Mouse (Mus musculus) hindbrain, embryonic 15.5 days (tissue): ENCODE measurements around the gene Zfp143. TPM values are rescaled to one million over a fixed set of nuclear protein-coding genes. Genes with fewer than 3 reads are reported as not detected.
"Not testable (repeated sequence)": the region's sequence is repeated elsewhere in the genome, so short reads cannot be mapped to it uniquely, and the experiment has no call there.

Experiments used
- ATAC-seq: fragments of 200-750 bp; cut with Nextera tagmentation; 2 replicates; pipeline ENCODE4 v1.8.0; 2017; ENCODE audit warnings: low read depth, moderate number of reproducible peaks, moderate TSS enrichment; ENCODE audit not compliant: low FRiP score
- H3K27ac ChIP-seq: fragments of 300-500 bp; sonication (generic); replicated peaks from 2 replicates; pipeline ENCODE4 v1.5.1; 2015; ENCODE audit warnings: mild to moderate bottlenecking, inconsistent platforms
- H3K27me3 ChIP-seq: fragments of 300-500 bp; sonication (generic); 2 replicates; pipeline ENCODE4 v1.6.1; 2015; ENCODE audit warnings: control low read depth, inconsistent platforms
- H3K36me3 ChIP-seq: fragments of 300-500 bp; sonication (generic); 2 replicates; pipeline ENCODE4 v1.6.1; 2015; ENCODE audit warnings: control low read depth, inconsistent platforms
- H3K4me1 ChIP-seq: fragments of 300-500 bp; sonication (generic); replicated peaks from 2 replicates; pipeline ENCODE4 v1.6.1; 2015; ENCODE audit warnings: control low read depth, inconsistent platforms
- H3K4me2 ChIP-seq: fragments of 300-500 bp; sonication (generic); 2 replicates; pipeline ENCODE4 v1.6.1; 2015; ENCODE audit warnings: moderate library complexity, mild to moderate bottlenecking, inconsistent platforms
- H3K4me3 ChIP-seq: fragments of 300-500 bp; sonication (generic); 2 replicates; pipeline ENCODE4 v1.5.1; 2015; ENCODE audit warnings: mild to moderate bottlenecking, inconsistent platforms
- H3K9ac ChIP-seq: fragments of 300-500 bp; sonication (generic); 2 replicates; pipeline ENCODE4 v1.6.1; 2015; ENCODE audit warnings: inconsistent platforms
- H3K9me3 ChIP-seq: fragments of 300-500 bp; sonication (generic); 2 replicates; pipeline ENCODE4 v1.6.1; 2016; ENCODE audit warnings: control low read depth, inconsistent platforms
- WGBS: fragments of 180-500 bp; shearing (Covaris S2); methylation state at CpG from one replicate; pipeline ENCODE4 v1.1.7; 2015; 5-methylcytosine and 5-hydroxymethylcytosine counted together
- polyA plus RNA-seq: library from polyadenylated mRNA; unstranded; fragments of >200 nt; fragmentation: Nextera tagmentation; extraction: Ambion mirVana; gene quantifications from 2 replicates; pipeline ENCODE4 v1.2.1, GENCODE M21; 2015

The Zfp143 gene
- polyA plus RNA-seq, 1 experiment from 2014 or later, result 15.5 TPM

GRCm38 (mm10) chr7:110121162-110121515 is 60.1 kb downstream of the Zfp143 start:
- Histone ChIP-seq H3K4me2 (peak overlapping the region; percentile 89), H3K9ac (peak overlapping the region; percentile 58), H3K4me1 (peaks cover 15% of the 10 kb centered on the region), H3K27ac (0 out of 2 replicates have a peak overlapping the region, but pooled peaks have one; percentile 63), H3K36me3 (no peaks in the 10 kb centered on the region), H3K9me3 (no peaks in the 10 kb centered on the region), H3K27me3 (no peaks in the 10 kb centered on the region), H3K4me3 (peak overlapping the region; percentile 70)
- no peak for ATAC-seq
- WGBS, result 3% methylated on average over 9 of the region's 9 CpGs

GRCm38 (mm10) chr7:110121516-110122288 is 60.7 kb downstream of the Zfp143 start, which contains the start of gene Wee1:
Wee1 (plus strand) TSS chr7:110122046.
- H3K27me3 ChIP-seq, result no peaks in the 10 kb centered on the region
- peak within 1 kb of the TSS; percentile 70 for H3K4me3 ChIP-seq
- WGBS, result under 1% methylated on average over 79 of the region's 81 CpGs
- H3K9ac ChIP-seq, result peak within 1 kb of the TSS; percentile 71
- peak within 1 kb of the TSS; percentile 74 for H3K27ac ChIP-seq
- H3K4me1 ChIP-seq, result peaks cover 15% of the 10 kb centered on the region
- H3K9me3 ChIP-seq, result no peaks in the 10 kb centered on the region
- ATAC-seq, result peak; percentile 98
- H3K4me2 ChIP-seq, result peak within 1 kb of the TSS; percentile 89
- H3K36me3 ChIP-seq, result no peaks in the 10 kb centered on the region

GRCm38 (mm10) chr7:110122289-110122564 is 61.2 kb downstream of the Zfp143 start:
- Histone ChIP-seq H3K36me3 (no peaks in the 10 kb centered on the region), H3K4me3 (peak overlapping the region; percentile 70), H3K9me3 (no peaks in the 10 kb centered on the region), H3K4me2 (peak overlapping the region; percentile 89), H3K27ac (peak overlapping the region; percentile 74), H3K9ac (peak overlapping the region; percentile 71), H3K27me3 (no peaks in the 10 kb centered on the region), H3K4me1 (peaks cover 15% of the 10 kb centered on the region)
- WGBS, result 0% methylated on average over 20 of the region's 27 CpGs
- ATAC-seq, result no peak

- Histone ChIP-seq H3K4me3 (peak overlapping the region; percentile 70), H3K9me3 (no peaks in the 10 kb centered on the region), H3K9ac (peak overlapping the region; percentile 71), H3K27me3 (no peaks in the 10 kb centered on the region), H3K27ac (peak overlapping the region; percentile 74), H3K4me1 (peaks cover 15% of the 10 kb centered on the region), H3K4me2 (peak overlapping the region; percentile 89), H3K36me3 (no peaks in the 10 kb centered on the region)
- 0% methylated on average over 70 of the region's 74 CpGs for WGBS
- peak; percentile 16; the same call in 1 of the 2 replicates for ATAC-seq
Observed at GRCm38 (mm10) chr7:110122565-110123422, 61.8 kb downstream of the Zfp143 start.

- Histone ChIP-seq H3K4me1 (peaks cover 15% of the 10 kb centered on the region), H3K27ac (no peak overlapping the region), H3K4me2 (peak overlapping the region; percentile 89), H3K9ac (no peak overlapping the region), H3K27me3 (no peaks in the 10 kb centered on the region), H3K36me3 (no peaks in the 10 kb centered on the region), H3K9me3 (no peaks in the 10 kb centered on the region), H3K4me3 (peak overlapping the region; percentile 70)
- 49% methylated on average over 12 of the region's 12 CpGs for WGBS
- no peak for ATAC-seq
Observed at GRCm38 (mm10) chr7:110123844-110124555, 63.0 kb downstream of the Zfp143 start.

- no peak overlapping the region for H3K4me3 ChIP-seq
- H3K27ac ChIP-seq, result no peak overlapping the region
- no peak overlapping the region for H3K9ac ChIP-seq
- WGBS, result 87% methylated on average over 2 of the region's 2 CpGs
- H3K9me3 ChIP-seq, result no peaks in the 10 kb centered on the region
- no peaks in the 10 kb centered on the region for H3K27me3 ChIP-seq
- peaks cover 2% of the 10 kb centered on the region for H3K4me1 ChIP-seq
- ATAC-seq, result no peak
- no peaks in the 10 kb centered on the region for H3K36me3 ChIP-seq
- no peak overlapping the region for H3K4me2 ChIP-seq
Observed at GRCm38 (mm10) chr7:110128566-110128965, 67.5 kb downstream of the Zfp143 start.

DNA sequence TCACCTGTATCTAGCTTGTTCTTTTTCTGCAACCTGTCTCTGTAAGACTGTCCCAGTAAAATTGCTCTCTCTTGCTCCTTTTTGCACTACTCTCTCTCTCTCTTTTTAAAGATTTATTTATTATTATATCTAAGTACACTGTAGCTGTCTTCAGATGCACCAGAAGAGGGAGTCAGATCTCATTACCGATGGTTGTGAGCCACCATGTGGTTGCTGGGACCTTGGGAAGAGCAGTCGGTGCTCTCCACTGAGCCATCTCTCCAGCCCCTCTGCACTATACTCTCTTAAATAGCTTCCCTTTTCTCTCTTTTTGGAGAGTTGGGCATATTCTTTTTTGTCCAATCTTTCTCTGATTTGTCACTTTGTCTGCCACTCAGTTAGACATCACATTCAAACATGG is 71.3 kb downstream of the Zfp143 start:
- 79% methylated on average over 2 of the region's 2 CpGs for WGBS
- not testable (repeated sequence) for H3K36me3 ChIP-seq, H3K4me2 ChIP-seq

DNA sequence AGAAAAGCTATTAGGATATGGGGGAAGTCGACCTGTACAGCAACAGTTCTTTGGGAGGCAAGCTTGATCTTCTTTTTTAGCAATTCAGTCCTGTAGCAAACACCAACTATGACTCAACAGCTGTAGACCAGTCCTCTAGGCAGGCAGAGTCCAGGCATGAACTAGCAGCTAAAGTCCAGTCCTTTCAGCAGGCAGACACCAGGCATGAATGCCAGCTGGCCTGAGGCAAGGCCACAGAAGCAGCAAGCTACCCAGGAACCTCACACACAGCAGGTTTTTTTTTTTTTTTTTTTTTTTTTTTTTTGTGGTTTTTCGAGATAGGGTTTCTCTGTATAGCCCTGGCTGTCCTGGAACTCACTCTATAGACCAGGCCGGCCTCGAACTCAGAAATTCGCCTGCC is 73.0 kb downstream of the Zfp143 start:
- no peaks in the 10 kb centered on the region for H3K9me3 ChIP-seq
- H3K4me1 ChIP-seq, result no peaks in the 10 kb centered on the region
- no peak overlapping the region for H3K9ac ChIP-seq
- no peaks in the 10 kb centered on the region for H3K36me3 ChIP-seq
- no peak for ATAC-seq
- H3K4me2 ChIP-seq, result no peak overlapping the region
- 95% methylated on average over 5 of the region's 5 CpGs for WGBS
- no peak overlapping the region for H3K27ac ChIP-seq
- H3K27me3 ChIP-seq, result no peaks in the 10 kb centered on the region
- H3K4me3 ChIP-seq, result no peak overlapping the region

More for the DNA sequence above, 71.3 kb downstream of the Zfp143 start:
- not testable (repeated sequence) for H3K27me3 ChIP-seq, H3K4me3 ChIP-seq, H3K4me1 ChIP-seq, ATAC-seq, H3K9me3 ChIP-seq, H3K9ac ChIP-seq, H3K27ac ChIP-seq

- H3K4me2 ChIP-seq, result no peak overlapping the region
- no peaks in the 10 kb centered on the region; the same call in 1 of the 2 replicates for H3K36me3 ChIP-seq
- no peaks in the 10 kb centered on the region for H3K4me1 ChIP-seq
- H3K27me3 ChIP-seq, result no peaks in the 10 kb centered on the region
- H3K9ac ChIP-seq, result no peak overlapping the region
- H3K27ac ChIP-seq, result no peak overlapping the region
- 90% methylated on average over 2 of the region's 2 CpGs for WGBS
- ATAC-seq, result no peak
- H3K4me3 ChIP-seq, result no peak overlapping the region
- no peaks in the 10 kb centered on the region for H3K9me3 ChIP-seq
Observed at GRCm38 (mm10) chr7:110138538-110138937, 77.5 kb downstream of the Zfp143 start.

- WGBS, result 100% methylated on average over 1 of the region's 1 CpGs
- Histone ChIP-seq H3K4me3 (no peak overlapping the region), H3K36me3 (no peaks in the 10 kb centered on the region; the same call in 1 of the 2 replicates), H3K9ac (no peak overlapping the region), H3K27me3 (no peaks in the 10 kb centered on the region), H3K9me3 (no peaks in the 10 kb centered on the region), H3K4me2 (no peak overlapping the region), H3K4me1 (no peaks in the 10 kb centered on the region), H3K27ac (no peak overlapping the region)
- ATAC-seq, result no peak
Observed at GRCm38 (mm10) chr7:110143863-110144262, 82.8 kb downstream of the Zfp143 start.
